Mouse (Mus musculus) midbrain, embryonic 14.5 days (tissue): Measurements from ENCODE around the gene Poglut1. TPM values are rescaled to one million over a fixed set of nuclear protein-coding genes. Genes with fewer than 3 reads are reported as not detected.

Experiments used
- ATAC-seq: fragments of 200-750 bp; cut with Nextera tagmentation; 2 replicates; pipeline ENCODE4 v1.8.0; 2017; ENCODE audit warnings: moderate number of reproducible peaks, moderate library complexity; ENCODE audit not compliant: low FRiP score, low TSS enrichment
- DNase-seq: peaks from one replicate; pipeline ENCODE4 v3.0.0-alpha.2; 2015
- H3K27ac ChIP-seq: fragments of 300-500 bp; sonication (generic); replicated peaks from 2 replicates; pipeline ENCODE4 v1.5.1; 2014; ENCODE audit warnings: mild to moderate bottlenecking, low read depth, low read length, moderate library complexity
- H3K27me3 ChIP-seq: fragments of 300-500 bp; sonication (generic); 2 replicates; pipeline ENCODE4 v1.6.1; 2014; ENCODE audit warnings: low read length, control low read depth, mixed read lengths; ENCODE audit not compliant: control insufficient read depth, insufficient read depth
- H3K36me3 ChIP-seq: fragments of 300-500 bp; sonication (generic); 2 replicates; pipeline ENCODE4 v1.6.1; 2014; ENCODE audit warnings: low read length, control low read depth; ENCODE audit not compliant: control insufficient read depth, insufficient read depth
- H3K4me1 ChIP-seq: fragments of 300-500 bp; sonication (generic); 2 replicates; pipeline ENCODE4 v1.6.1; 2014; ENCODE audit warnings: mild to moderate bottlenecking, antibody characterized with exemption, low read length, control low read depth; ENCODE audit not compliant: control insufficient read depth, insufficient read depth
- H3K4me2 ChIP-seq: fragments of 300-500 bp; sonication (generic); 2 replicates; pipeline ENCODE4 v1.6.1; 2014; ENCODE audit warnings: mild to moderate bottlenecking, low read length, moderate library complexity
- H3K4me3 ChIP-seq: fragments of 300-500 bp; sonication (generic); replicated peaks from 2 replicates; pipeline ENCODE4 v1.5.1; 2014; ENCODE audit warnings: low read depth, low read length
- H3K9ac ChIP-seq: fragments of 300-500 bp; sonication (generic); replicated peaks from 2 replicates; pipeline ENCODE4 v1.6.1; 2014; ENCODE audit warnings: mild to moderate bottlenecking, low read length, moderate library complexity
- H3K9me3 ChIP-seq: fragments of 300-500 bp; sonication (generic); 2 replicates; pipeline ENCODE4 v1.6.1; 2016; ENCODE audit warnings: low read length, control low read depth, mixed read lengths; ENCODE audit not compliant: control insufficient read depth
- WGBS: fragments of 180-500 bp; shearing (Covaris S2); extraction: QIAGEN DNeasy Blood & Tissue Kit; methylation state at CpG from one replicate; pipeline ENCODE4 v1.1.7; 2014; 5-methylcytosine and 5-hydroxymethylcytosine counted together
- polyA plus RNA-seq: library from polyadenylated mRNA; unstranded; fragments of >200 nt; fragmentation: Nextera tagmentation; extraction: Ambion mirVana; gene quantifications from 2 replicates; pipeline ENCODE4 v1.2.1, GENCODE M21; 2014

Gene Poglut1
- polyA plus RNA-seq, 1 experiment from 2014 or later = 62.8 TPM

GRCm38 (mm10) chr16:38521211-38521987 lies 28.7 kb downstream of the Poglut1 start:
- WGBS = 39% methylated on average over 8 of the region's 8 CpGs
- Histone ChIP-seq H3K4me2 (peak overlapping the region; percentile 68), H3K36me3 (peaks cover 44% of the 10 kb centered on the region), H3K9me3 (no peaks in the 10 kb centered on the region), H3K27me3 (no peaks in the 10 kb centered on the region), H3K4me1 (peaks cover 14% of the 10 kb centered on the region), H3K27ac (no peak overlapping the region), H3K9ac (peak overlapping the region; percentile 95), H3K4me3 (peak overlapping the region; percentile 96)
- DNase-seq (no peak), ATAC-seq (no peak)

GRCm38 (mm10) chr16:38519140-38519539 lies 30.9 kb downstream of the Poglut1 start:
- 96% methylated on average over 2 of the region's 2 CpGs for WGBS
- no peak overlapping the region for H3K9ac ChIP-seq
- DNase-seq (no peak), ATAC-seq (no peak)
- H3K4me3 ChIP-seq = no peak overlapping the region
- no peak overlapping the region for H3K4me2 ChIP-seq
- peaks cover 14% of the 10 kb centered on the region for H3K4me1 ChIP-seq
- H3K27ac ChIP-seq = no peak overlapping the region
- H3K36me3 ChIP-seq = peaks cover 38% of the 10 kb centered on the region
- no peaks in the 10 kb centered on the region for H3K27me3 ChIP-seq
- H3K9me3 ChIP-seq = no peaks in the 10 kb centered on the region

- no peak overlapping the region for H3K9ac ChIP-seq
- no peaks in the 10 kb centered on the region for H3K9me3 ChIP-seq
- H3K4me2 ChIP-seq = no peak overlapping the region
- H3K4me1 ChIP-seq = no peaks in the 10 kb centered on the region
- peaks cover 72% of the 10 kb centered on the region for H3K36me3 ChIP-seq
- 98% methylated on average over 2 of the region's 2 CpGs for WGBS
- H3K4me3 ChIP-seq = no peak overlapping the region
- H3K27me3 ChIP-seq = no peaks in the 10 kb centered on the region
- ATAC-seq = no peak
- no peak overlapping the region for H3K27ac ChIP-seq
- no peak for DNase-seq
Observed at GRCm38 (mm10) chr16:38510846-38511245, 39.2 kb downstream of the Poglut1 start.

GRCm38 (mm10) chr16:38506041-38506634 lies 43.9 kb downstream of the Poglut1 start:
- peak; percentile 90 for DNase-seq
- peaks cover 64% of the 10 kb centered on the region for H3K36me3 ChIP-seq
- H3K4me2 ChIP-seq = no peak overlapping the region
- H3K9ac ChIP-seq = no peak overlapping the region
- H3K27me3 ChIP-seq = no peaks in the 10 kb centered on the region
- no peaks in the 10 kb centered on the region for H3K4me1 ChIP-seq
- no peaks in the 10 kb centered on the region for H3K9me3 ChIP-seq
- no peak overlapping the region for H3K27ac ChIP-seq
- peak; percentile 60; the same call in 1 of the 2 replicates for ATAC-seq
- H3K4me3 ChIP-seq = no peak overlapping the region
- WGBS = 82% methylated on average over 4 of the region's 4 CpGs

GRCm38 (mm10) chr16:38503528-38503927 lies 46.5 kb downstream of the Poglut1 start:
- DNase-seq (no peak), ATAC-seq (no peak)
- Histone ChIP-seq H3K4me2 (no peak overlapping the region), H3K27ac (no peak overlapping the region), H3K4me1 (no peaks in the 10 kb centered on the region), H3K36me3 (peaks cover 61% of the 10 kb centered on the region), H3K27me3 (no peaks in the 10 kb centered on the region), H3K9ac (no peak overlapping the region; the same call in 1 of the 2 replicates), H3K9me3 (no peaks in the 10 kb centered on the region), H3K4me3 (no peak overlapping the region)
- 95% methylated on average over 4 of the region's 4 CpGs for WGBS

GRCm38 (mm10) chr16:38502469-38502868 lies 47.6 kb downstream of the Poglut1 start:
- Histone ChIP-seq H3K9me3 (no peaks in the 10 kb centered on the region), H3K27ac (no peak overlapping the region), H3K36me3 (peaks cover 62% of the 10 kb centered on the region), H3K4me3 (no peak overlapping the region), H3K4me2 (no peak overlapping the region), H3K4me1 (no peaks in the 10 kb centered on the region), H3K9ac (no peak overlapping the region), H3K27me3 (no peaks in the 10 kb centered on the region)
- WGBS = 93% methylated on average over 10 of the region's 10 CpGs
- ATAC-seq (no peak), DNase-seq (no peak)

- DNase-seq (no peak), ATAC-seq (no peak)
- H3K9ac ChIP-seq = no peak overlapping the region
- H3K27me3 ChIP-seq = no peaks in the 10 kb centered on the region
- H3K4me1 ChIP-seq = no peaks in the 10 kb centered on the region
- WGBS = 86% methylated on average over 7 of the region's 7 CpGs
- no peak overlapping the region for H3K4me2 ChIP-seq
- no peak overlapping the region for H3K27ac ChIP-seq
- peaks cover 36% of the 10 kb centered on the region for H3K36me3 ChIP-seq
- no peak overlapping the region for H3K4me3 ChIP-seq
- H3K9me3 ChIP-seq = no peaks in the 10 kb centered on the region
Observed at GRCm38 (mm10) chr16:38496604-38497140, 53.4 kb downstream of the Poglut1 start.

GRCm38 (mm10) chr16:38493890-38494289 lies 56.2 kb downstream of the Poglut1 start:
- 90% methylated on average over 10 of the region's 10 CpGs for WGBS
- Histone ChIP-seq H3K36me3 (peaks cover 24% of the 10 kb centered on the region), H3K27ac (no peak overlapping the region), H3K4me1 (no peaks in the 10 kb centered on the region), H3K4me3 (no peak overlapping the region), H3K27me3 (no peaks in the 10 kb centered on the region), H3K9me3 (no peaks in the 10 kb centered on the region), H3K4me2 (no peak overlapping the region), H3K9ac (no peak overlapping the region)
- ATAC-seq = no peak
- peak; percentile 21 for DNase-seq
